Mouse (Mus musculus) heart, postnatal 10 days (tissue): ENCODE measurements around the gene Adssl1. TPM values are rescaled to one million over a fixed set of nuclear protein-coding genes. Genes with fewer than 3 reads are reported as not detected.

Source experiments
- DNase-seq, 2 experiments: peaks; one replicate each; pipeline ENCODE4 v3.0.0; 2021
- intact Hi-C: fragments of 180-260 bp; cut with DNase I; formaldehyde crosslinking; loops from one replicate; pipeline ENCODE4 v1.15.1; 2025
- total RNA-seq, 2 experiments: library from RNA; stranded (reverse); gene quantifications; 2 replicates each; pipeline ENCODE4 v1.2.3; 2021

The Adssl1 gene
- total RNA-seq, 2 experiments from 2014 or later: 129 to 136 TPM

- intact Hi-C loops: no loop called here
- no peak for DNase-seq
These were observed 663 bp downstream of the Adssl1 start for GRCm38 (mm10) chr12:112620354-112621061.

- no peak for DNase-seq
- intact Hi-C loops: no loop called here
These were observed 2.1 kb downstream of the Adssl1 start for GRCm38 (mm10) chr12:112621900-112622299.

- DNase-seq: peak; percentile 77 to 89
- intact Hi-C loops: loop anchor here (1.0 kb wide), 1 partner anchor 71 kb away; no protein-coding TSS in a partner anchor
These were observed 3.9 kb downstream of the Adssl1 start for GRCm38 (mm10) chr12:112623742-112624141.

- intact Hi-C loops: no loop called here
- DNase-seq: no peak
These were observed 5.9 kb downstream of the Adssl1 start for GRCm38 (mm10) chr12:112625700-112626099.

GRCm38 (mm10) chr12:112626455-112626854 lies 6.6 kb downstream of the Adssl1 start:
- intact Hi-C loops: no loop called here
- DNase-seq: no peak

- intact Hi-C loops: no loop called here
These were observed 7.4 kb downstream of the Adssl1 start for GRCm38 (mm10) chr12:112627097-112627881.

GRCm38 (mm10) chr12:112628197-112628596 lies 8.4 kb downstream of the Adssl1 start:
- intact Hi-C loops: no loop called here
- DNase-seq: no peak

More at GRCm38 (mm10) chr12:112627097-112627881, 7.4 kb downstream of the Adssl1 start:
- DNase-seq: no peak

- intact Hi-C loops: no loop called here
- peak; percentile 74 to 81 for DNase-seq
These were observed 9.3 kb downstream of the Adssl1 start for GRCm38 (mm10) chr12:112628928-112629721.

- no peak for DNase-seq
- intact Hi-C loops: no loop called here
These were observed 10.2 kb downstream of the Adssl1 start for GRCm38 (mm10) chr12:112630029-112630428.

GRCm38 (mm10) chr12:112630796-112631195 lies 11.0 kb downstream of the Adssl1 start:
- DNase-seq: no peak
- intact Hi-C loops: no loop called here

- intact Hi-C loops: no loop called here
- DNase-seq: no peak
These were observed 11.6 kb downstream of the Adssl1 start for GRCm38 (mm10) chr12:112631472-112631871.

GRCm38 (mm10) chr12:112632084-112632777 lies 12.4 kb downstream of the Adssl1 start:
- no peak for DNase-seq
- intact Hi-C loops: no loop called here

- intact Hi-C loops: no loop called here
- no peak for DNase-seq
These were observed 13.1 kb downstream of the Adssl1 start for GRCm38 (mm10) chr12:112632907-112633306.

GRCm38 (mm10) chr12:112633686-112634085 lies 13.8 kb downstream of the Adssl1 start:
- intact Hi-C loops: no loop called here
- no peak for DNase-seq

- no peak for DNase-seq
- intact Hi-C loops: no loop called here
These were observed 19.7 kb downstream of the Adssl1 start for GRCm38 (mm10) chr12:112639526-112639925.

- DNase-seq: no peak
- intact Hi-C loops: no loop called here
These were observed 23.3 kb downstream of the Adssl1 start for GRCm38 (mm10) chr12:112643126-112643525.

GRCm38 (mm10) chr12:112644180-112644854 lies 24.5 kb downstream of the Adssl1 start, which contains the start of gene Siva1:
Gene Siva1 (plus strand): TSS chr12:112644679.
- peak; percentile 99 for DNase-seq
- intact Hi-C loops: no loop called here

- intact Hi-C loops: no loop called here
- DNase-seq: no peak
These were observed 25.1 kb downstream of the Adssl1 start for GRCm38 (mm10) chr12:112644855-112645506.

GRCm38 (mm10) chr12:112646139-112646538 lies 26.3 kb downstream of the Adssl1 start:
- intact Hi-C loops: no loop called here

More at GRCm38 (mm10) chr12:112646139-112646538, 26.3 kb downstream of the Adssl1 start:
- DNase-seq: no peak
